Mouse (Mus musculus): ENCODE results near the gene Olfr785.
"Not testable (repeated sequence)": the region's sequence is repeated elsewhere in the genome, so short reads cannot be mapped to it uniquely, and the experiment has no call there.

The Olfr785 gene

DNA sequence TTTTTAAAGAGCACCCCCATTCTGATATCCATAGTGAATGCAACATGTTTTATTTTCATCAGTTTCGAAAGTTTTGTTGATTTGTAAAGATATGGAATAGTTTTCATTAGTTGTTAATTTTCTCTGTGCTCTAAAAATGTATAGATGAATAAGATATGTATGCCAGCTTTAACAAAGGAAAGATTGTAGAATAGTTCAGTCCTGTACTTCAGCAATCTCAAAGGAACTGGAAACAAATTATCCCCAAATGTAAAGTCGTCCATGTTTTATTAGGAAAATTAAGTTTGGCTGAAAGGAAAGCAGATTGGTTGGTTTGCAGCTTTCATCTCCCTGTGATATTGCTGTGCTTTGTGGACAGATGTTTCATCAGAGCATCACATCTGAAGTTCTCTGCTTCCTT, at the start of gene Olfr785:
Gene Olfr785 (plus strand): TSS at position 301 of the 400 bp plus-strand sequence.
- DNase-seq (ENCODE audit: low spot score), result no peak

- not testable (repeated sequence) for DNase-seq (ENCODE audit: low spot score)
These were observed 48.7 kb upstream of the Olfr785 start for GRCm38 (mm10) chr10:129356496-129356895.

DNA sequence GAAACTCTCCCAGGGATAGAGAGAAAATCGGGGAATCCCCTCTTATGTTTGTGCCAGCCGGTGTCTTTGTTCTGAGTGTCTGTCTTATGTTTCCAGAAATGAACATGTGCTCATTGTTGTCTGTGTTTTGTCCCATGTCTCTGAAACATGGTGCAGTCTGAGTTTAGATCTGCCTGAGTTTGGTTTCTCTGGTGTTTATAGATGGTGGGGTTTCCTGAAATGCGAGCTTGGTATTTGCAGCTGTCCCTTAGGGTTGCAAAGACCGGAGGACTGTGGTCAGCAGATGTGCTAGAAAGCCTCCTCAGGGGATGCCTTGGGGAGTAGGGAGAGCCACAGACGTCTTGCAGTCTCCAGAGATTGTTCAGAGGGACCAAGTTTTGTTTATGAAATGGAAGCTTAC, 47.9 kb upstream of the Olfr785 start:
- no peak for DNase-seq (ENCODE audit: low spot score)

GRCm38 (mm10) chr10:129374051-129374450, 31.2 kb upstream of the Olfr785 start:
- DNase-seq (ENCODE audit: low spot score), result not testable (repeated sequence)

GRCm38 (mm10) chr10:129383783-129384182, 21.4 kb upstream of the Olfr785 start, which contains the start of gene Olfr784:
Gene Olfr784 (plus strand): TSS chr10:129384083.
- no peak for DNase-seq (ENCODE audit: low spot score)

DNA sequence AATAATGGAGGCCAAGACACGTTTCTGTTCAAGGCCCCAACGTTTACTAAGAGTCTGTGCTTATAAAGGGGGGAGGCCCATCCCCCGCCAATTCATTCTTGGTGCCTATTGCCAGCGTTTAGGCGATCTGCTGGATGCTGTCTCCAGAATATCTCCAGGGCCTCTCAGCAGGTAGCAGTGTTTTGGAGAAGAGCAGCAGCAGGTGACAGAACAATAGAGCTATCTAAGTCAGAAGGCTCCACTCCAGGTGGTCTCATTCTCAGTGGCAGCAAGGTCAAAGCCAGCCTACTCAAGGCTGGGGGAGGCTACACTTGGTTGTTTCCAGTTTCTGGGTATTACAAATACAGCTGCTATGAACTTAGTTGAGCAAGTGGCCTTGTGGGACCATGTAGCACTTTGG, 4.3 kb upstream of the Olfr785 start:
- DNase-seq (ENCODE audit: low spot score), result no peak

GRCm38 (mm10) chr10:129427006-129427405, 21.8 kb downstream of the Olfr785 start, which contains the start of gene Olfr786:
Gene Olfr786 (plus strand): TSS chr10:129427306.
- no peak for DNase-seq (ENCODE audit: low spot score)
